Mouse (Mus musculus) small intestine, adult 2 months (tissue): ENCODE data around the gene Syt2.

Experiments
- CTCF ChIP-seq: fragments of 200-500 bp; IDR thresholded peaks from 2 replicates; pipeline ENCODE4 v1.5.1; 2012; ENCODE audit warnings: low read depth, mild to moderate bottlenecking, control low read depth, inconsistent platforms, low read length, moderate library complexity, mixed read lengths; ENCODE audit not compliant: insufficient replicate concordance, insufficient read length; ENCODE audit errors: extremely low read depth
- POLR2A ChIP-seq: fragments of 200-500 bp; IDR thresholded peaks from 2 replicates; pipeline ENCODE4 v1.6.1; 2012; ENCODE audit warnings: low read depth, mild to moderate bottlenecking, control low read depth, inconsistent platforms, low read length, moderate library complexity

GRCm38 (mm10) chr1:134788096-134788495 lies 141.6 kb downstream of the Syt2 start:
- TF ChIP-seq CTCF (no peak), POLR2A (no peak)
